19 mouse cellular contexts compared by ENCODE assay signal in the genomic region with DNA sequence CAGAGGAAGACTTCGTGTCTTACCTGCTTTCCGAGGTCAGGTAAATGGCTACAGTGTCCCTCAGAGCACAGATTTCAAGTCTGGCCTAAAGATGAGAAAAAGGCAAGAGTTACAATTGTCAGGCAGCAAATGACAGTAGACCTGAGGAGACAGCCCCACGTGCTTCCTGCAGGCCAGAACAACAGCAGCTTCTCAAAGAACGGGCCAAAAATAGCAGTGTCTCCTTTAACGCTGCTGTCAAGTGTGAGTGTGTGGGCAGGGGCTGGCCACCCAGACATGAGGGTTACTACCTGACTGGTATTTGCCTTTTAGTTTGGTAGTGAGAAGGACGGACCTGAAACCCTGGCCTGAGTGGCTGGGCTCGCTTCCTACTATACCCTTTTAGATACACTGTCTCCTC.
DNase-seq lines count a peak whose midpoint lies in the region; ATAC-seq lines count a peak whose summit lies in the region.
"Had no signal": no experiment of that assay in that cellular context is flagged by ENCODE, and none has a peak within 500 bp of the region (broad histone marks: within the 10 kb centered on the region; RNA-seq: fewer than 3 reads in every experiment).

No protein-coding gene starts in this region.

- ATAC-seq in CD4-positive, CD25-positive, alpha-beta regulatory T cell, adult 4 months: peak; percentile 21
- ATAC-seq in monocyte, adult 5-6 weeks (replicated peaks; ENCODE audit: insufficient number of reproducible peaks, low FRiP score, low TSS enrichment, poor library complexity, severe bottlenecking): peak; percentile 27; the same call in 1 of the 2 replicates
- ATAC-seq in megakaryocyte progenitor cell, adult 5-6 weeks (replicated peaks; ENCODE audit: poor library complexity): no peak
- ATAC-seq: forebrain, embryonic 16.5 days; hindbrain, embryonic 16.5 days had no signal

- DNase-seq in lung, postnatal 25 days (ENCODE audit: low spot score): peak; percentile 20
- no peak for DNase-seq in lung, adult 18-20 months
- peak; percentile 34 to 38 for DNase-seq in B cell, adult 2 months
- no peak for DNase-seq in adrenal gland, postnatal 14 days
- no peak for DNase-seq in MN1 (ENCODE audit: low spot score)
- DNase-seq: adrenal gland, adult 2 months; adrenal gland, postnatal 36 days; cerebellum, adult 11 months; cerebellum, adult 8-10 months; cerebellum, postnatal 25 days; gastrocnemius, adult 2 months; gastrocnemius, postnatal 25 days; heart, postnatal 10 days; heart, postnatal 4 days had no signal

Comparison
In these comparisons a context has a peak if more than half of its experiments do, and no peak if none do; other contexts are left out.
1. DNase-seq: peak in lung, postnatal 25 days (single experiment) and B cell, adult 2 months (2 of 2); none in lung, adult 18-20 months (0 of 2), adrenal gland, postnatal 14 days (single experiment) and MN1 (single experiment).